Mouse (Mus musculus) ES-Bruce4 (cell line): ENCODE measurements around the gene Slc10a1. TPM values are rescaled to one million over a fixed set of nuclear protein-coding genes. Genes with fewer than 3 reads are reported as not detected.

Experiments
- H3K27ac ChIP-seq: 2 replicates; pipeline ENCODE4 v1.5.1; 2012; ENCODE audit warnings: low read length, inconsistent platforms; ENCODE audit not compliant: insufficient read depth
- H3K27me3 ChIP-seq: 2 replicates; pipeline ENCODE4 v1.6.1; 2012; ENCODE audit warnings: mild to moderate bottlenecking, low read length, inconsistent platforms; ENCODE audit not compliant: control insufficient read depth, poor library complexity, insufficient read depth, severe bottlenecking
- H3K36me3 ChIP-seq: 2 replicates; pipeline ENCODE4 v1.6.1; 2012; ENCODE audit warnings: inconsistent platforms, mild to moderate bottlenecking, low read length, moderate library complexity; ENCODE audit not compliant: control insufficient read depth, poor library complexity, insufficient read depth, severe bottlenecking
- H3K4me1 ChIP-seq: one replicate; pipeline ENCODE4 v1.8.1; 2011; ENCODE audit warnings: low read length; ENCODE audit not compliant: control insufficient read depth, insufficient read depth
- H3K4me3 ChIP-seq: 2 replicates; pipeline ENCODE4 v1.5.1; 2011; ENCODE audit warnings: low read depth, mild to moderate bottlenecking, low read length
- H3K9ac ChIP-seq: 2 replicates; pipeline ENCODE4 v1.6.1; 2012; ENCODE audit warnings: low read depth, mild to moderate bottlenecking, inconsistent platforms; ENCODE audit not compliant: poor library complexity, severe bottlenecking
- H3K9me3 ChIP-seq: replicated peaks from 2 replicates; pipeline ENCODE4 v1.6.1; 2012; ENCODE audit warnings: mild to moderate bottlenecking, low read length, inconsistent platforms; ENCODE audit not compliant: control insufficient read depth, poor library complexity, insufficient read depth, severe bottlenecking
- CTCF ChIP-seq: IDR thresholded peaks from one replicate; pipeline ENCODE4 v1.8.1; 2011; ENCODE audit warnings: low read depth, low read length
- EP300 ChIP-seq: IDR thresholded peaks from 2 replicates; pipeline ENCODE4 v1.6.1; 2011; ENCODE audit warnings: low read depth, low read length; ENCODE audit not compliant: insufficient read depth
- POLR2A ChIP-seq: IDR thresholded peaks from one replicate; pipeline ENCODE4 v1.8.1; 2011; ENCODE audit warnings: low read length; ENCODE audit not compliant: insufficient read depth
- polyA plus RNA-seq: library from polyadenylated mRNA; stranded (reverse); fragments of >200 nt; gene quantifications from 2 replicates; pipeline ENCODE4 v1.2.4, GENCODE M21; 2011; ENCODE audit warnings: low read depth; ENCODE audit not compliant: missing spikeins, insufficient read depth, insufficient read length

Slc10a1 gene
- polyA plus RNA-seq, 1 experiment: not detected

DNA sequence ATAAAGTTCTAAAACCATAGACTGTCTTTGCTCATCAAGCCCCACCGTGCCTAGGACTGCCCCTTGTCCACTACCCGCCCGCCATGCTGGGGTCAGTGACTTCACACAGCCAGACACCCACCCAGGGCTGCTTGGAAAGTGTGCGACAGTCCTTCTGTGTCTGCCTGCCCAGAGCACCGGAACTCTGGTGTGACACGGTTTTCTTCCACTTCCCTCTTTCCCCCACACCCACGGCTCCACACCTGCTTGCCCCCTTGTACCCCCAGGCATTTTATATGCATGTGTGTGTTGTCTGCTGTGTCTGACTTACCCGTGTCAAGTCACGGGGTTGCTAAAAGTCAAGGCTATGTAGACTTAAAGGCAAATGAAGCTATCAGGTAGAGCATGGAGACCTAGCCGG is 23.3 kb upstream of the Slc10a1 start:
- Histone ChIP-seq H3K36me3 (no peaks in the 10 kb centered on the region), H3K4me3 (no peak overlapping the region), H3K27ac (no peak overlapping the region), H3K9me3 (no peaks in the 10 kb centered on the region), H3K27me3 (no peaks in the 10 kb centered on the region), H3K4me1 (no peaks in the 10 kb centered on the region), H3K9ac (no peak overlapping the region)
- TF ChIP-seq CTCF (no peak), POLR2A (no peak), EP300 (no peak)

DNA sequence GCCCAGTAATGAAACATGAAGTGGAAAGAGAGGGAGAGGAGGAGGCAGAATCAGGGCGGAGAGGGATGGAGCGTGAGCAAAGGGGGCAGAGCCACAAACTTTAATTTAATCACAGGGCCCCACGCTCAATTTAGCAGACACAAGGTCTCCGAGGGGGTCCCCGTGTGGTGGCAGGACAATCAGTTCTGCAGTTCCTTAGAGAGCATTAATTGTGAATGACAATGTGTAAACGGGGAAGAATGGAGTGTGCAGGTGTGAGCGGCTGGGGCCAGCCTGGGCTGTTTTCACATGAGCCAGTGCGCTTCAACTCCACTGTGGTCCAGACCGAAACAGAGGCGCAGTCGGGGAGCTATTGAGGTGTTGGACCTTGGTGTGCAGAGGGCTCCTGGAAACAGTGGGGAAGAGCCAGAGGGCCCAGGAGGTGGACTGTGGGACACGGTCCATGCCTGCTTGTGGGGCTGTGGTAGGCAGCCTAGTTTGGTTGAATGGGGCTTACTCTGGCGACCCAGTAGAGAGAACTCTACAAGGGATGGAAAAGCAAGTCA is 22.5 kb upstream of the Slc10a1 start:
- no peaks in the 10 kb centered on the region for H3K9me3 ChIP-seq
- TF ChIP-seq EP300 (no peak), CTCF (no peak), POLR2A (no peak)
- no peak overlapping the region for H3K4me3 ChIP-seq
- no peak overlapping the region for H3K27ac ChIP-seq
- H3K9ac ChIP-seq: no peak overlapping the region
- no peaks in the 10 kb centered on the region for H3K4me1 ChIP-seq
- H3K27me3 ChIP-seq: no peaks in the 10 kb centered on the region
- H3K36me3 ChIP-seq: no peaks in the 10 kb centered on the region

DNA sequence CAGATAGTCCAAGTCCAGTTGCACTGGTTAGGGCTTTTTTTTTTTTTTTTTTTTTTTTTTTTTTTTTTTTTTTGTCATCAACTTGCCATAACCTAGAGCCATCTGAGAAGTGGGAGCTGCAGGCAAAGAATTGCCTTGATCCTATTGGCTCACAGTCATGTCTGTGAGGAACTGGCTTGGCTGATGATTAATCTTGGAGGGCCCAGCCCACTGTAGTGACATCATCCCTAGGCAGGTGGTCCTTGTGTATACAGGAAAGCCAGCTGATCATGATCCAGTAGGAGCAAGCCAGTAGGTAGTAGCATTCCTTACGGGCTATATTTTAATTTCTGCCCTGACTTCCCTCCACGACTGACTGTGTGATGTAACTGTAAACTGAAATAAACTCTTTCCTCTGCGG is 19.8 kb upstream of the Slc10a1 start:
- H3K27me3 ChIP-seq: no peaks in the 10 kb centered on the region
- H3K9me3 ChIP-seq: no peaks in the 10 kb centered on the region
- TF ChIP-seq POLR2A (no peak), EP300 (no peak), CTCF (no peak)
- H3K4me3 ChIP-seq: no peak overlapping the region
- H3K36me3 ChIP-seq: no peaks in the 10 kb centered on the region
- no peak overlapping the region for H3K27ac ChIP-seq
- H3K4me1 ChIP-seq: no peaks in the 10 kb centered on the region
- no peak overlapping the region for H3K9ac ChIP-seq

DNA sequence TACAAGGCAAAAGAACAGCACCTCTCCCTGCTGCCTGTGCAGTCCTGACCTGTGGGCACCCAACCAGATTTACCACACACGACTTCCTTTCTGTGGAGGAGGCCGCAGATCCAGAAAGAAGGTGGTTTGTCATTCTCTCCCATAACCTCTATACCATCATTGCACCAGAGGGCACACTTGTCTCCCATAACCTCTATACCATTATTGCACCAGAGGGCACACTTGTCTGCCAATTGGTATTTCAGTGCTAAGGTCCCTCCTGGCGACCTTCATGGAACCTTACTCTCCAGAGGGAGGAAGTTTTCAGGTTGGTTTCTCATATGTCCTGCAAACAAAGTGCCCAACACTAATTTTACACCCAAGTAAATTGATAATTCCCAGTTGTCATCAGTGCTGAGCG is 18.1 kb upstream of the Slc10a1 start:
- Histone ChIP-seq H3K36me3 (no peaks in the 10 kb centered on the region), H3K27me3 (no peaks in the 10 kb centered on the region), H3K9me3 (no peaks in the 10 kb centered on the region), H3K27ac (no peak overlapping the region), H3K9ac (no peak overlapping the region), H3K4me3 (no peak overlapping the region), H3K4me1 (no peaks in the 10 kb centered on the region)
- no peak for TF ChIP-seq POLR2A
- no peak for TF ChIP-seq CTCF
- TF ChIP-seq EP300: no peak

DNA sequence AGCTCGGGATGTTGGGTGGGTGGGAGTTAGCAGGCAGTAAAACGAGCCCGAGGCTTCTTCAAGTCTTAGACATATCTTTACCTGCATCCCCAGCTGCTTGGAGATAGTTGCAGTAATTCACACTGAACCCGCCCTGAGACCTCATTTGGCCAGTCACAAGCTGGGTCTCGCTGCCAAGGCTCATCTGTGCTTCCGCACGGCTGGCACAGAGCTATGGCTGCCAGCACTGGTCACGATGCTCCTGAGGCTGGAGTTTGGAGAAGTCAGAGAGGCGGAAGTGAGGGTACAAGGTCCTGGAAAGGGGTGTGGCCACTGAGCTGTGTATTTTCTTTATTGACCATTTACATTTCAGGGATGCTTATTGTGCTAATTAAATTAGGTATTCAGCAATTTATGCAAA is 15.2 kb upstream of the Slc10a1 start:
- Histone ChIP-seq H3K4me3 (no peak overlapping the region), H3K27me3 (no peaks in the 10 kb centered on the region), H3K27ac (no peak overlapping the region), H3K9me3 (no peaks in the 10 kb centered on the region), H3K4me1 (no peaks in the 10 kb centered on the region), H3K9ac (no peak overlapping the region), H3K36me3 (no peaks in the 10 kb centered on the region)
- TF ChIP-seq EP300 (no peak), CTCF (no peak), POLR2A (no peak)

DNA sequence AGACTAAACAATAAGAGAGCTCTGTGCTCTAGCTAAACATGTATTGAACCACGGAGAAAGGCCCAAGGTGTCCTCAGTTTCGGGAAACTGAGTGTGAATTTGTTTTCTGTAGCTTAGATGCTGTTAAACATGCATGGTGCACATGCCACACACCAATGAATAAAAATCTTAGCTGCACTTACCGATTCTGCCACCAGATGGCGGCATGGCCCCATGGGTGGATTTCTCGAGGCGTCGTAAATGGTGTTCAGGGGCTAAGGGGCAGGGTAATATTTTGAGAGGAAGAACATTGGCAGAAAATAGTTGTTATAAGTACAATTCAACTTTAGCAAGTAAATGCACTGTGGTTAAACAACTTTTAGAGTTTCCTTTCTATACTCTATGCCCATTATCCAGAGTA is 13.8 kb upstream of the Slc10a1 start:
- Histone ChIP-seq H3K9me3 (no peaks in the 10 kb centered on the region), H3K4me3 (no peak overlapping the region), H3K36me3 (no peaks in the 10 kb centered on the region), H3K9ac (no peak overlapping the region), H3K27ac (no peak overlapping the region), H3K27me3 (no peaks in the 10 kb centered on the region), H3K4me1 (no peaks in the 10 kb centered on the region)
- TF ChIP-seq EP300: no peak
- TF ChIP-seq POLR2A: no peak
- TF ChIP-seq CTCF: peak; percentile 95
